Mouse (Mus musculus): ENCODE results near the gene Aebp1. TPM values are rescaled to one million over a fixed set of nuclear protein-coding genes. Genes with fewer than 3 reads are reported as not detected.

Aebp1 gene
- total and polyA plus RNA-seq, 2 experiments from 2014 or later = 24.9 to 33.3 TPM

DNA sequence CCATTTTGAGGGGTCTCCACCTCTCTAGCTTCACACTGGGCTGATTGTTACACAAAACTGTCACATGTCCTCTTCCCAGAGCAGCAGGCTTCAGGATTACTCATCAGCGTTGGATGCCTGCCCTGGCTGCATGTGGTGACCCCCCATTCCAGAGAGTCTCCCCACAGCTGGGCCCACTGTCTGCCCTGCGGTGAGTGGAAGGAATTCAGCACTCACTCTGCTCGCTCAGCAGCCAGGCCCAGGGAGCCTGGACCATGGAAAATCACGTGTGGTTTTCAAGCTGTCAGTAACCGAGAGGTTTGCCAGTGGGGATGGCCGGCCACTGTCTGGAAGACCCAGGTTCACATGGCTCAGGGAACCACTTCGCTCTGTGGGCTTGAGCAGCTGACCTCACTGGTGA, 5.8 kb upstream of the Aebp1 start:
- TF ChIP-seq CTCF (IDR thresholded peaks at IDR 0.05; ENCODE audit: low read depth) = no peak
- Histone ChIP-seq H3K4me3 (ENCODE audit: low read length) (no peak overlapping the region), H3K4me1 (ENCODE audit: insufficient read depth, low read length) (peaks cover 6% of the 10 kb centered on the region; the same call in 1 of the 2 replicates), H3K27ac (peak overlapping the region; percentile 33; the same call in 1 of the 2 replicates), H3K27me3 (ENCODE audit: insufficient read depth, low read length) (no peaks in the 10 kb centered on the region), H3K9ac (replicated peaks; ENCODE audit: low read length) (no peak overlapping the region), H3K4me2 (ENCODE audit: low read depth, low read length) (no peak overlapping the region), H3K9me3 (ENCODE audit: low read length) (no peaks in the 10 kb centered on the region), H3K36me3 (ENCODE audit: insufficient read depth, low read length) (no peaks in the 10 kb centered on the region)
- peak; percentile 71 for DNase-seq (ENCODE audit: low spot score)
- 21% methylated on average over 7 of the region's 7 CpGs for WGBS
- ATAC-seq = peak; percentile 78

GRCm38 (mm10) chr11:5856479-5857130, 5.1 kb upstream of the Aebp1 start:
- ATAC-seq (no peak), DNase-seq (ENCODE audit: low spot score) (no peak)
- Histone ChIP-seq H3K4me1 (ENCODE audit: insufficient read depth, low read length) (peaks cover 6% of the 10 kb centered on the region; the same call in 1 of the 2 replicates), H3K27me3 (ENCODE audit: insufficient read depth, low read length) (peaks cover 6% of the 10 kb centered on the region; the same call in 1 of the 2 replicates), H3K36me3 (ENCODE audit: insufficient read depth, low read length) (no peaks in the 10 kb centered on the region), H3K4me3 (ENCODE audit: low read length) (no peak overlapping the region), H3K27ac (peak overlapping the region; percentile 33; the same call in 1 of the 2 replicates), H3K9ac (replicated peaks; ENCODE audit: low read length) (no peak overlapping the region), H3K9me3 (ENCODE audit: low read length) (no peaks in the 10 kb centered on the region), H3K4me2 (ENCODE audit: low read depth, low read length) (no peak overlapping the region)
- no peak for TF ChIP-seq CTCF (IDR thresholded peaks at IDR 0.05; ENCODE audit: low read depth)
- 77% methylated on average over 8 of the region's 8 CpGs for WGBS

- H3K4me2 ChIP-seq (ENCODE audit: low read depth, low read length) = no peak overlapping the region
Observed at GRCm38 (mm10) chr11:5858723-5859122, 3.0 kb upstream of the Aebp1 start.

DNA sequence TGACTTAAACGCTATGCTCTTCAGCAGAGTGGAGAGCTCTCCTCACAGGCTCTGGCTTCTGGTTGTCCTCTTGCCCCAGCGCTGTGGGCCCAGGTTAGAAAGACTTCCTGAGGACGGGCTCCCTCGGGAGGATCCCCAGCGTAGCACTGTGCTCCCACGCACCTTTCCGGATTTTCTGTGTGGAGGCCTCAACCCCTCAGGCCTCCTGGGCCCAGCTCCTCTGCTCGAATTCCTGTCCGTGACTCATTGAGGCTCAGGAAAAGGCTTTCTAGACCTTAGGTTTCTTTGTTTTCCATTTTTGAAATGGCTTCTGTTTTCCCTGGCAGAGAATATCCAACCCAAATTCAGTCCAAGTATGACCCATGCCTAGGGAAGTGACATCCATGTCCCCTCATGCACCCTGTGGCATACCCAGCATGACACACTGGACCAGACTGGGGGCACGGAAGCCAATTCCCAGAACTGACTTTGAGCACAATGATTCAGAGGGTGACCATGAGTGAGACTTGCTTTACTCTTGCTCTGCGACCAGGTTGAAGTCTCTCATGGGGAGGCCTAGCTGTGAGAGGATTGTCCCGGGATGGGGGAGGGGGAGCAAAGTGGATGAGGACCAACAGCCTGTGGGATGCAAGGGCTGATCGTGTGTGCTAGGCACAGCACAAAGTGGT, 1.7 kb upstream of the Aebp1 start:
- TF ChIP-seq CTCF (IDR thresholded peaks at IDR 0.05; ENCODE audit: low read depth) = no peak
- WGBS = 89% methylated on average over 13 of the region's 13 CpGs
- Histone ChIP-seq H3K4me1 (ENCODE audit: insufficient read depth, low read length) (peaks cover 9% of the 10 kb centered on the region; the same call in 1 of the 2 replicates), H3K9me3 (ENCODE audit: low read length) (no peaks in the 10 kb centered on the region), H3K27ac (no peak overlapping the region), H3K4me2 (ENCODE audit: low read depth, low read length) (no peak overlapping the region), H3K9ac (replicated peaks; ENCODE audit: low read length) (no peak overlapping the region), H3K36me3 (ENCODE audit: insufficient read depth, low read length) (no peaks in the 10 kb centered on the region), H3K4me3 (ENCODE audit: low read length) (no peak overlapping the region), H3K27me3 (ENCODE audit: insufficient read depth, low read length) (peaks cover 6% of the 10 kb centered on the region; the same call in 1 of the 2 replicates)
- DNase-seq (ENCODE audit: low spot score) = no peak
- ATAC-seq = no peak

More at GRCm38 (mm10) chr11:5858723-5859122, 3.0 kb upstream of the Aebp1 start:
- peaks cover 6% of the 10 kb centered on the region; the same call in 1 of the 2 replicates for H3K27me3 ChIP-seq (ENCODE audit: insufficient read depth, low read length)
- no peak for DNase-seq (ENCODE audit: low spot score)
- TF ChIP-seq CTCF (IDR thresholded peaks at IDR 0.05; ENCODE audit: low read depth) = peak; percentile 27; the same call in 1 of the 2 replicates
- H3K36me3 ChIP-seq (ENCODE audit: insufficient read depth, low read length) = no peaks in the 10 kb centered on the region
- peaks cover 9% of the 10 kb centered on the region; the same call in 1 of the 2 replicates for H3K4me1 ChIP-seq (ENCODE audit: insufficient read depth, low read length)
- H3K4me3 ChIP-seq (ENCODE audit: low read length) = no peak overlapping the region
- H3K9me3 ChIP-seq (ENCODE audit: low read length) = no peaks in the 10 kb centered on the region
- ATAC-seq = no peak
- H3K27ac ChIP-seq = no peak overlapping the region
- WGBS = 74% methylated on average over 1 of the region's 1 CpGs
- no peak overlapping the region for H3K9ac ChIP-seq (replicated peaks; ENCODE audit: low read length)

DNA sequence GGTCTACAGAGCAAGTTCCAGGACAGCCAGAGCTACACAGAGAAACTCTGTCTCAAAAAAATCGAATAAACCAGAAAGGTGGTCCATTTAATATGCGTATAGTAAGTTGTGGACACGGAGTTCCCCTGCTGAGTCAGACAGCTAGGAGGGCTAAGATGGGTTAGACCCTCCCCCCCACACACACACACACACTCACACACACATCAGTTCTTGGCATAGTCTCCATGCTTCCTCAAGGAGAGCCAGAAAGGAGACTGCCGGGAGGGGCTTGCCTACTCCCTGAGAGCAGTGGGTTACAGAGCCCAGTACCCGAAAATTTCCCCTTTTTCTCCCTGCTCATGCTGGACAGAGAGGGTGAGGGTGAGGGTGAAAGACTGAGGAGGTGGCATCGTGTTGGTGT, 1.1 kb upstream of the Aebp1 start:
- DNase-seq (ENCODE audit: low spot score) (no peak), ATAC-seq (no peak)
- Histone ChIP-seq H3K9ac (replicated peaks; ENCODE audit: low read length) (no peak overlapping the region), H3K36me3 (ENCODE audit: insufficient read depth, low read length) (no peaks in the 10 kb centered on the region), H3K27me3 (ENCODE audit: insufficient read depth, low read length) (peaks cover 6% of the 10 kb centered on the region; the same call in 1 of the 2 replicates), H3K4me3 (ENCODE audit: low read length) (no peak overlapping the region), H3K4me1 (ENCODE audit: insufficient read depth, low read length) (peaks cover 9% of the 10 kb centered on the region; the same call in 1 of the 2 replicates), H3K4me2 (ENCODE audit: low read depth, low read length) (no peak overlapping the region), H3K9me3 (ENCODE audit: low read length) (no peaks in the 10 kb centered on the region), H3K27ac (no peak overlapping the region)
- 44% methylated on average over 6 of the region's 6 CpGs for WGBS
- no peak for TF ChIP-seq CTCF (IDR thresholded peaks at IDR 0.05; ENCODE audit: low read depth)

GRCm38 (mm10) chr11:5862394-5863105, 803 bp downstream of the Aebp1 start:
- no peaks in the 10 kb centered on the region for H3K9me3 ChIP-seq (ENCODE audit: low read length)
- no peak overlapping the region for H3K27ac ChIP-seq
- TF ChIP-seq CTCF (IDR thresholded peaks at IDR 0.05; ENCODE audit: low read depth) = no peak
- DNase-seq (ENCODE audit: low spot score) (no peak), ATAC-seq (no peak)
- peaks cover 6% of the 10 kb centered on the region; the same call in 1 of the 2 replicates for H3K27me3 ChIP-seq (ENCODE audit: insufficient read depth, low read length)
- H3K4me3 ChIP-seq (ENCODE audit: low read length) = peak overlapping the region; percentile 33
- no peaks in the 10 kb centered on the region for H3K36me3 ChIP-seq (ENCODE audit: insufficient read depth, low read length)
- 0 out of 2 replicates have a peak, but pooled peaks cover 3% of the 10 kb centered on the region for H3K4me1 ChIP-seq (ENCODE audit: insufficient read depth, low read length)
- WGBS = 28% methylated on average over 15 of the region's 15 CpGs
- H3K4me2 ChIP-seq (ENCODE audit: low read depth, low read length) = peak overlapping the region; percentile 50; the same call in 1 of the 2 replicates
- no peak overlapping the region for H3K9ac ChIP-seq (replicated peaks; ENCODE audit: low read length)
